In genomic region chr10:96105124-96105523, GRCm38 (mm10) we compare ENCODE assay signal across 10 mouse cellular contexts. TPM values are rescaled to one million over a fixed set of nuclear protein-coding genes. Genes with fewer than 3 reads are reported as not detected.
DNase-seq lines count a peak whose midpoint lies in the region; TF ChIP-seq lines count a peak whose summit lies in the region.
"Had no signal": no experiment of that assay in that cellular context is flagged by ENCODE, and none has a peak within 500 bp of the region (broad histone marks: within the 10 kb centered on the region; RNA-seq: fewer than 3 reads in every experiment).

No protein-coding gene starts in this region.

- H3K27ac ChIP-seq in spleen, adult 2 months (ENCODE audit: insufficient read depth, low read length) = no peak overlapping the region

- TF ChIP-seq POLR2A in spleen, adult 2 months (IDR thresholded peaks at IDR 0.05; ENCODE audit: low read depth, low read length) = no peak

- H3K27me3 ChIP-seq in spleen, adult 2 months (ENCODE audit: control insufficient read depth, insufficient read depth, low read length) = no peaks in the 10 kb centered on the region

- no peak overlapping the region for H3K4me3 ChIP-seq in spleen, adult 2 months (ENCODE audit: extremely low read depth, insufficient read depth, insufficient read length)

- no peaks in the 10 kb centered on the region for H3K4me1 ChIP-seq in spleen, adult 2 months (ENCODE audit: control insufficient read depth, insufficient read depth, insufficient read length)

- 93% methylated on average over 2 of the region's 2 CpGs for WGBS in spleen, adult 2 months

- DNase-seq in spleen, adult 2 months (ENCODE audit: low read depth in 1 of 2, low spot score in 2 of 2) = no peak
- no peak for DNase-seq in spleen, postnatal 14 days (ENCODE audit: low spot score in 2 of 2)
- DNase-seq in R1 (ENCODE audit: low read depth, low spot score) = peak; percentile 62
- DNase-seq in induced T-regulatory cell, adult 2 months (ENCODE audit: low read depth) = peak; percentile 43
- peak; percentile 45 for DNase-seq in thymus, postnatal 4 days
- no peak for DNase-seq in layer of hippocampus, adult 11-12 months (ENCODE audit: low spot score)
- no peak for DNase-seq in cerebellum, adult 11 months
- DNase-seq: cerebellum, adult 8-10 months; lung, postnatal 36 days had no signal

- H3K36me3 ChIP-seq in spleen, adult 2 months (ENCODE audit: control insufficient read depth, insufficient read depth, low read length) = no peaks in the 10 kb centered on the region

- TF ChIP-seq CTCF in spleen, adult 2 months (IDR thresholded peaks at IDR 0.05; ENCODE audit: extremely low read depth, insufficient read depth, insufficient read length, insufficient replicate concordance) = peak; percentile 19; the same call in 1 of the 2 replicates

RNA-seq across cellular contexts. Expression of gene Gm5426, which starts 31.3 kb away (rescaled TPM):
- polyA plus RNA-seq in spleen, adult 2 months (2012; rRNA removed) = not detected in 2 replicates
- polyA plus RNA-seq: intestine, embryonic 14.5 days had no signal

Comparison
In these comparisons a context has a peak if more than half of its experiments do, and no peak if none do; other contexts are left out.
1. DNase-seq: peak in R1 (single experiment), induced T-regulatory cell, adult 2 months (single experiment) and thymus, postnatal 4 days (single experiment); none in spleen, adult 2 months (0 of 2), spleen, postnatal 14 days (0 of 2), layer of hippocampus, adult 11-12 months (single experiment) and cerebellum, adult 11 months (single experiment).